Comparison of ENCODE assay signal across 20 mouse cellular contexts in the genomic region with DNA sequence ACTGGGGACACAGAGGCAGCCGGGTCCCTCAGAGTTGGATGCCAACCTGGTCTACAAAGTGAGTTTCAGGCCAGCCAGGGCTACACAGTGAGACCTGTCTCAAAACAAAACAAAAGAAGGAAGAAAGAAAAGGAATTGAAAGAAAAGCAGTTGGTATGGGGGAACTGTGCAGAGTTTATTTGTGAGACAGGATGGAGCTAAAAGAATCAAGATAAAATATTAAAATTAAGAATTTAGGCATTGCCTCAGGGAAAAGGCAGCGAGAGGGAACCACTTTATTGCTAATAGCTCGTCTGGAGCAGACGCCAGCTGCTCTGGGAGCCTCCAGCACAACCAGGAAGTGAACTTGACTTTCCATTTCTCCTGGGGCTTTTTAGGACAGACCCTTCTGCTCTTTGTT. TPM values are rescaled to one million over a fixed set of nuclear protein-coding genes. Genes with fewer than 3 reads are reported as not detected.
A peak's percentile ranks its signal among the peaks of the same experiment; 100 is the strongest.
DNase-seq lines count a peak whose midpoint lies in the region; ATAC-seq and TF ChIP-seq lines count a peak whose summit lies in the region.
"Had no signal": no experiment of that assay in that cellular context is flagged by ENCODE, and none has a peak within 500 bp of the region (broad histone marks: within the 10 kb centered on the region; RNA-seq: fewer than 3 reads in every experiment).

No protein-coding gene starts in this region.

- DNase-seq in embryonic facial prominence, embryonic 14.5 days (ENCODE audit: low spot score): peak; percentile 31
- DNase-seq in embryonic facial prominence, embryonic 10.5 days (ENCODE audit: low spot score): no peak
- DNase-seq in liver, adult 2 months (ENCODE audit: extremely low read depth, low read depth, low spot score): no peak
- DNase-seq in liver: no peak
- peak; percentile 17 for DNase-seq in brain, embryonic 14.5 days (ENCODE audit: low read depth)
- DNase-seq in mesoderm, embryonic 11.5 days (ENCODE audit: low read depth, low spot score): peak; percentile 24
- no peak for DNase-seq in B cell, adult 2 months
- DNase-seq in hindbrain, embryonic 14.5 days (ENCODE audit: low spot score): no peak
- DNase-seq: cerebellum, adult 8-10 months; forebrain, postnatal 0 days; kidney, adult 9 months; lung, postnatal 4 days; right cerebral cortex, adult 18-20 months; thymus, postnatal 14 days had no signal

- peaks cover 15% of the 10 kb centered on the region for H3K36me3 ChIP-seq in embryonic facial prominence, embryonic 14.5 days (ENCODE audit: control insufficient read depth, insufficient read depth, low read length)
- H3K36me3 ChIP-seq in embryonic facial prominence, embryonic 10.5 days (replicated peaks): peaks cover 18% of the 10 kb centered on the region
- H3K36me3 ChIP-seq in liver, adult 2 months (ENCODE audit: control insufficient read depth, insufficient read depth, low read length): peaks cover 14% of the 10 kb centered on the region; the same call in 1 of the 2 replicates
- peaks cover 16% of the 10 kb centered on the region; the same call in 1 of the 2 replicates for H3K36me3 ChIP-seq in hindbrain, embryonic 14.5 days (replicated peaks; ENCODE audit: control insufficient read depth, insufficient read depth)

- WGBS in embryonic facial prominence, embryonic 14.5 days: 40% methylated on average over 4 of the region's 4 CpGs
- 56% methylated on average over 4 of the region's 4 CpGs for WGBS in embryonic facial prominence, embryonic 10.5 days
- 8% methylated on average over 4 of the region's 4 CpGs for WGBS in liver, adult 2 months
- WGBS in hindbrain, embryonic 14.5 days: 34% methylated on average over 4 of the region's 4 CpGs

- ATAC-seq in embryonic facial prominence, embryonic 14.5 days (ENCODE audit: low read depth): no peak
- ATAC-seq in hindbrain, embryonic 14.5 days (ENCODE audit: low FRiP score): no peak
- ATAC-seq: forebrain, postnatal 0 days; hindbrain, postnatal 0 days; midbrain, embryonic 16.5 days had no signal

- H3K27me3 ChIP-seq in embryonic facial prominence, embryonic 14.5 days (replicated peaks; ENCODE audit: control insufficient read depth, insufficient read depth, low read length): no peaks in the 10 kb centered on the region
- no peaks in the 10 kb centered on the region for H3K27me3 ChIP-seq in embryonic facial prominence, embryonic 10.5 days (replicated peaks; ENCODE audit: low read depth, poor library complexity, severe bottlenecking)
- no peaks in the 10 kb centered on the region for H3K27me3 ChIP-seq in liver, adult 2 months (ENCODE audit: control insufficient read depth, insufficient read depth, low read length)
- H3K27me3 ChIP-seq in hindbrain, embryonic 14.5 days (ENCODE audit: control insufficient read depth, insufficient read depth, low read length): no peaks in the 10 kb centered on the region
- H3K27me3 ChIP-seq: embryonic facial prominence, embryonic 15.5 days; heart, embryonic 13.5 days; limb, embryonic 12.5 days; lung, embryonic 15.5 days had no signal

- no peak for TF ChIP-seq POLR2A in liver, adult 2 months (IDR thresholded peaks at IDR 0.05; ENCODE audit: extremely low read depth, insufficient read depth, low read length)
- no peak for TF ChIP-seq POLR2A in brain, embryonic 14.5 days (IDR thresholded peaks at IDR 0.05; ENCODE audit: borderline replicate concordance, extremely low read depth, insufficient read depth, insufficient read length, poor library complexity, severe bottlenecking)

- peaks cover 6% of the 10 kb centered on the region; the same call in 1 of the 2 replicates for H3K4me1 ChIP-seq in embryonic facial prominence, embryonic 14.5 days (ENCODE audit: control insufficient read depth, insufficient read depth, low read length)
- peaks cover 11% of the 10 kb centered on the region for H3K4me1 ChIP-seq in embryonic facial prominence, embryonic 10.5 days
- H3K4me1 ChIP-seq in liver, adult 2 months (ENCODE audit: control insufficient read depth, insufficient read depth, low read length): peaks cover 20% of the 10 kb centered on the region
- peaks cover 5% of the 10 kb centered on the region for H3K4me1 ChIP-seq in hindbrain, embryonic 14.5 days (replicated peaks; ENCODE audit: control insufficient read depth, insufficient read depth, low read length)

- H3K27ac ChIP-seq in embryonic facial prominence, embryonic 14.5 days (replicated peaks; ENCODE audit: low read depth, low read length): no peak overlapping the region
- no peak overlapping the region for H3K27ac ChIP-seq in embryonic facial prominence, embryonic 10.5 days (replicated peaks)
- peak overlapping the region; percentile 92 for H3K27ac ChIP-seq in liver, adult 2 months (replicated peaks; ENCODE audit: insufficient read depth, low read depth, low read length)
- H3K27ac ChIP-seq in hindbrain, embryonic 14.5 days: no peak overlapping the region
- H3K27ac ChIP-seq: embryonic facial prominence, embryonic 15.5 days; heart, embryonic 13.5 days; hindbrain, postnatal 0 days; limb, embryonic 12.5 days; lung, embryonic 15.5 days had no signal

- TF ChIP-seq CTCF in liver, adult 2 months (IDR thresholded peaks at IDR 0.05; ENCODE audit: low read depth, low read length): no peak
- TF ChIP-seq CTCF in brain, embryonic 14.5 days (IDR thresholded peaks at IDR 0.05; ENCODE audit: borderline replicate concordance, extremely low read depth, insufficient read depth, insufficient read length): no peak

- no peaks in the 10 kb centered on the region for H3K9me3 ChIP-seq in embryonic facial prominence, embryonic 14.5 days (ENCODE audit: control insufficient read depth, low read length)
- H3K9me3 ChIP-seq in embryonic facial prominence, embryonic 10.5 days: no peaks in the 10 kb centered on the region
- no peaks in the 10 kb centered on the region for H3K9me3 ChIP-seq in hindbrain, embryonic 14.5 days (ENCODE audit: control insufficient read depth, low read length)
- H3K9me3 ChIP-seq: embryonic facial prominence, embryonic 15.5 days; heart, embryonic 13.5 days; limb, embryonic 12.5 days; lung, embryonic 15.5 days had no signal

- no peak overlapping the region for H3K9ac ChIP-seq in embryonic facial prominence, embryonic 14.5 days (ENCODE audit: low read depth, low read length)
- H3K9ac ChIP-seq in liver, adult 2 months (ENCODE audit: low read depth, low read length): no peak overlapping the region
- H3K9ac ChIP-seq in hindbrain, embryonic 14.5 days: no peak overlapping the region
- H3K9ac ChIP-seq: embryonic facial prominence, embryonic 15.5 days; forebrain, postnatal 0 days; heart, embryonic 13.5 days; limb, embryonic 12.5 days; lung, embryonic 15.5 days had no signal

- H3K4me2 ChIP-seq in embryonic facial prominence, embryonic 14.5 days (ENCODE audit: low read depth, low read length): no peak overlapping the region
- H3K4me2 ChIP-seq in hindbrain, embryonic 14.5 days (replicated peaks): no peak overlapping the region
- H3K4me2 ChIP-seq: embryonic facial prominence, embryonic 15.5 days; heart, embryonic 13.5 days; limb, embryonic 12.5 days; lung, embryonic 15.5 days had no signal

- peaks cover 7% of the 10 kb centered on the region; the same call in 1 of the 2 replicates for H3K79me2 ChIP-seq in liver, adult 2 months (ENCODE audit: control insufficient read depth, insufficient read depth, low read length)

- H3K4me3 ChIP-seq in embryonic facial prominence, embryonic 14.5 days (ENCODE audit: low read depth, low read length): no peak overlapping the region
- H3K4me3 ChIP-seq in embryonic facial prominence, embryonic 10.5 days: no peak overlapping the region
- no peak overlapping the region for H3K4me3 ChIP-seq in liver, adult 2 months (ENCODE audit: insufficient read depth, low read depth, low read length)
- H3K4me3 ChIP-seq in hindbrain, embryonic 14.5 days (replicated peaks; ENCODE audit: low read length): no peak overlapping the region
- H3K4me3 ChIP-seq: embryonic facial prominence, embryonic 15.5 days; heart, embryonic 13.5 days; limb, embryonic 12.5 days; lung, embryonic 15.5 days had no signal

RNA-seq across cellular contexts. Expression of a gene that starts 3.9 kb away (rescaled TPM):
- polyA plus RNA-seq in embryonic facial prominence, embryonic 14.5 days (2014; fragmentation: Nextera tagmentation; extraction: Ambion mirVana): 75.6 and 78.8 TPM in 2 replicates
- 135 and 137 TPM in 2 replicates for polyA plus RNA-seq in embryonic facial prominence, embryonic 10.5 days (2016; fragmentation: Nextera tagmentation; extraction: Ambion mirVana)
- total RNA-seq in liver, adult 2 months (2014; rRNA removed): 22.2 and 25.6 TPM in 2 replicates
- 33.6 and 35.4 TPM in 2 replicates for polyA plus RNA-seq in liver, adult 2 months (2012; rRNA removed)
- 49.8 and 60.3 TPM in 2 replicates for polyA plus RNA-seq in brain, embryonic 14.5 days (2012; rRNA removed)
- polyA plus RNA-seq in hindbrain, embryonic 14.5 days (2014; fragmentation: Nextera tagmentation; extraction: Ambion mirVana): 52.0 and 54.8 TPM in 2 replicates

RNA-seq across cellular contexts. Expression of a gene that starts 17.4 kb away (rescaled TPM):
- polyA plus RNA-seq in embryonic facial prominence, embryonic 14.5 days (2014; fragmentation: Nextera tagmentation; extraction: Ambion mirVana): 4.2 and 4.7 TPM in 2 replicates
- 4.2 and 5.6 TPM in 2 replicates for polyA plus RNA-seq in embryonic facial prominence, embryonic 10.5 days (2016; fragmentation: Nextera tagmentation; extraction: Ambion mirVana)
- total RNA-seq in liver, adult 2 months (2014; rRNA removed): 8.3 and 9.1 TPM in 2 replicates
- polyA plus RNA-seq in liver, adult 2 months (2012; rRNA removed): 1.8 and 2.1 TPM in 2 replicates
- 6.7 and 9.9 TPM in 2 replicates for polyA plus RNA-seq in brain, embryonic 14.5 days (2012; rRNA removed)
- 3.6 TPM in 2 replicates for polyA plus RNA-seq in hindbrain, embryonic 14.5 days (2014; fragmentation: Nextera tagmentation; extraction: Ambion mirVana)

RNA-seq across cellular contexts. Expression of a gene that starts 17.5 kb away (rescaled TPM):
- 22.0 and 26.7 TPM in 2 replicates for polyA plus RNA-seq in embryonic facial prominence, embryonic 14.5 days (2014; fragmentation: Nextera tagmentation; extraction: Ambion mirVana)
- 61.3 and 61.5 TPM in 2 replicates for polyA plus RNA-seq in embryonic facial prominence, embryonic 10.5 days (2016; fragmentation: Nextera tagmentation; extraction: Ambion mirVana)
- total RNA-seq in liver, adult 2 months (2014; rRNA removed): 1.0 and 1.3 TPM in 2 replicates
- polyA plus RNA-seq in liver, adult 2 months (2012; rRNA removed): 0.21 and 0.24 TPM in 2 replicates
- polyA plus RNA-seq in brain, embryonic 14.5 days (2012; rRNA removed): 15.3 and 15.9 TPM in 2 replicates
- 15.0 and 15.6 TPM in 2 replicates for polyA plus RNA-seq in hindbrain, embryonic 14.5 days (2014; fragmentation: Nextera tagmentation; extraction: Ambion mirVana)

Comparison
In these comparisons a context has a peak if more than half of its experiments do, and no peak if none do; other contexts are left out.
1. DNase-seq: peak in embryonic facial prominence, embryonic 14.5 days (single experiment), brain, embryonic 14.5 days (single experiment) and mesoderm, embryonic 11.5 days (single experiment); none in embryonic facial prominence, embryonic 10.5 days (single experiment), liver, adult 2 months (single experiment), liver (single experiment), B cell, adult 2 months (0 of 2) and hindbrain, embryonic 14.5 days (single experiment).
2. RNA of a gene that starts 17.5 kb away (polyA plus RNA-seq): 61.3 to 61.5 TPM in embryonic facial prominence, embryonic 10.5 days, 22.0 to 26.7 TPM in embryonic facial prominence, embryonic 14.5 days, 15.3 to 15.9 TPM in brain, embryonic 14.5 days and 15.0 to 15.6 TPM in hindbrain, embryonic 14.5 days; 0.21 to 0.24 TPM in liver, adult 2 months; every median in the first group is over 10 times any median in the second.